Mouse (Mus musculus): Measurements from ENCODE around the gene Prg3. TPM values are rescaled to one million over a fixed set of nuclear protein-coding genes. Genes with fewer than 3 reads are reported as not detected.

Prg3 gene
- total and polyA plus RNA-seq, 3 experiments: not detected

DNA sequence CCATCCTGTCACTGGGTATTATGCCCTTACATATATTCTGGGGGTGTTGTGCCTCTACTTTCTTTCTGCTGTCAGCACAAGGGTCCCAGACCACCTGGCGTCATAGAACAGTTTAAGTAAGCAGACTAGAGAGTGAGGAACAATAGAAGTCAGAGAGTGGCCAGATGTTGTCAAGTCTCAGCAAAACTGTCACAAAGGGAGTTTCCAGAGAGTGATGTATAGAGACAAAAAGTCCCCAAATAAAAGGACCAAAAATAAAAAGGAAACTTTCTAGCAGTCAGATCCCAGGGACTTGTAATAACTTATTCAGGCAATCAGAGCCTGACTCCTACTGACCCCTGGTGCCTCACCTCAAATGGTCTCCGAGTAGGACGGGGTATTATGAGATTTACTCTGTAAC lies 26.1 kb upstream of the Prg3 start:
- Histone ChIP-seq H3K27ac (ENCODE audit: insufficient read depth, low read depth) (peak overlapping the region; percentile 94), H3K9me3 (replicated peaks; ENCODE audit: low read length) (peaks cover 3% of the 10 kb centered on the region), H3K9ac (ENCODE audit: insufficient read depth, low read depth) (peak overlapping the region; percentile 21), H3K4me1 (ENCODE audit: control insufficient read depth in 1 of 2, insufficient read depth in 2 of 2) (peaks cover 32 to 97% of the 10 kb centered on the region in 2 experiments), H3K36me3 (replicated peaks in 1 of 2; ENCODE audit: control insufficient read depth in 1 of 2, insufficient read depth in 1 of 2, low read length in 1 of 2) (peaks cover 25 to 41% of the 10 kb centered on the region in 2 experiments), H3K4me3 (replicated peaks in 1 of 3; ENCODE audit: low read depth in 2 of 3, low read length in 2 of 3, poor library complexity in 1 of 3) (no peak overlapping the region), H3K27me3 (replicated peaks) (no peaks in the 10 kb centered on the region), H3K4me2 (ENCODE audit: insufficient read depth, low read depth, poor library complexity, severe bottlenecking) (peak overlapping the region; percentile 46), H3K79me2 (replicated peaks; ENCODE audit: control insufficient read depth, extremely low read depth, insufficient read depth, poor library complexity, severe bottlenecking) (no peaks in the 10 kb centered on the region)
- DNase-seq (ENCODE audit: extremely low read depth): no peak
- peak; percentile 24; the same call in 1 of the 2 replicates for TF ChIP-seq IRF4 (IDR thresholded peaks at IDR 0.05; ENCODE audit: low read depth, low read length)
- no peak for TF ChIP-seq PAX5 (IDR thresholded peaks at IDR 0.05; ENCODE audit: low read length)
- TF ChIP-seq GABPA (IDR thresholded peaks at IDR 0.05; ENCODE audit: insufficient replicate concordance, low read depth, low read length): no peak
- no peak for TF ChIP-seq NELFE (IDR thresholded peaks at IDR 0.05; ENCODE audit: low read depth, low read length)
- peak; percentile 53; the same call in 1 of the 2 replicates for TF ChIP-seq BHLHE40 (IDR thresholded peaks at IDR 0.05; ENCODE audit: low read depth, low read length)
- no peak for TF ChIP-seq UBTF (IDR thresholded peaks at IDR 0.05; ENCODE audit: low read depth, low read length)
- peak; percentile 42 for TF ChIP-seq CHD2 (IDR thresholded peaks at IDR 0.05; ENCODE audit: low read length)
- no peak for TF ChIP-seq MAX (IDR thresholded peaks at IDR 0.05; ENCODE audit: low read length)
- no peak for TF ChIP-seq RCOR1 (conservative IDR thresholded peaks at IDR 0.05; ENCODE audit: low read depth, low read length)
- TF ChIP-seq MAZ (IDR thresholded peaks at IDR 0.05; ENCODE audit: low read depth, low read length): 0 out of 2 replicates have a peak, but pooled peaks have one; percentile 49
- TF ChIP-seq USF1 (IDR thresholded peaks at IDR 0.05; ENCODE audit: low read depth, low read length): no peak
- TF ChIP-seq SMC3 (IDR thresholded peaks at IDR 0.05; ENCODE audit: low read depth, low read length): no peak
- no peak; the same call in 1 of the 2 replicates for TF ChIP-seq JUN (IDR thresholded peaks at IDR 0.05; ENCODE audit: insufficient read depth, low read depth, low read length)
- no peak for TF ChIP-seq ZNF384 (IDR thresholded peaks at IDR 0.05; ENCODE audit: low read depth, low read length)
- TF ChIP-seq HCFC1 (IDR thresholded peaks at IDR 0.05; ENCODE audit: low read depth, low read length): no peak; the same call in 1 of the 2 replicates
- no peak for TF ChIP-seq E2F4 (IDR thresholded peaks at IDR 0.05; ENCODE audit: insufficient replicate concordance, low read depth, low read length)
- TF ChIP-seq POLR2AphosphoS2 (IDR thresholded peaks at IDR 0.05; ENCODE audit: low read depth, low read length): no peak
- TF ChIP-seq TCF12 (IDR thresholded peaks at IDR 0.05; ENCODE audit: low read depth, low read length): peak; percentile 84
- TF ChIP-seq MEF2A (IDR thresholded peaks at IDR 0.05; ENCODE audit: borderline replicate concordance, low read depth, low read length): peak; percentile 83; the same call in 1 of the 2 replicates
- TF ChIP-seq POLR2A (IDR thresholded peaks at IDR 0.05; ENCODE audit: low read depth, low read length): no peak
- no peak for TF ChIP-seq ZC3H11A (IDR thresholded peaks at IDR 0.05; ENCODE audit: low read depth, low read length)
- peak; percentile 78 for TF ChIP-seq ETS1 (conservative IDR thresholded peaks at IDR 0.05; ENCODE audit: low read depth, low read length)
- TF ChIP-seq ELF1 (IDR thresholded peaks at IDR 0.05; ENCODE audit: low read depth, low read length): no peak
- TF ChIP-seq USF2 (conservative IDR thresholded peaks at IDR 0.05; ENCODE audit: low read depth, low read length): no peak
- TF ChIP-seq CHD1 (IDR thresholded peaks at IDR 0.05; ENCODE audit: low read depth, low read length): peak; percentile 64; the same call in 1 of the 2 replicates
- TF ChIP-seq ZMIZ1 (IDR thresholded peaks at IDR 0.05; ENCODE audit: low read depth, low read length): no peak
- no peak for TF ChIP-seq CTCF (conservative IDR thresholded peaks at IDR 0.05 in 1 of 2, IDR thresholded peaks at IDR 0.05 in 1 of 2; ENCODE audit: low read depth in 2 of 2, low read length in 2 of 2)
- TF ChIP-seq RAD21 (IDR thresholded peaks at IDR 0.05; ENCODE audit: low read depth, low read length): no peak
- TF ChIP-seq JUND (conservative IDR thresholded peaks at IDR 0.05; ENCODE audit: low read depth, low read length): no peak; the same call in 1 of the 2 replicates
- TF ChIP-seq ZKSCAN1 (IDR thresholded peaks at IDR 0.05; ENCODE audit: borderline replicate concordance, low read depth, low read length): no peak
- TF ChIP-seq MYC (IDR thresholded peaks at IDR 0.05; ENCODE audit: low read depth, low read length): no peak; the same call in 1 of the 2 replicates
- TF ChIP-seq NRF1 (IDR thresholded peaks at IDR 0.05; ENCODE audit: low read depth, low read length): no peak
- peak; percentile 47; the same call in 1 of the 2 replicates for TF ChIP-seq SIN3A (IDR thresholded peaks at IDR 0.05; ENCODE audit: low read length)
- TF ChIP-seq MAFK (IDR thresholded peaks at IDR 0.05; ENCODE audit: insufficient replicate concordance, low read length): no peak
- TF ChIP-seq EP300 (IDR thresholded peaks at IDR 0.05; ENCODE audit: low read length): peak; percentile 75
- 0 out of 2 replicates have a peak, but pooled peaks have one; percentile 30 for TF ChIP-seq TBP (conservative IDR thresholded peaks at IDR 0.05; ENCODE audit: low read depth, low read length)
- no peak for TF ChIP-seq MXI1 (IDR thresholded peaks at IDR 0.05; ENCODE audit: low read depth, low read length)
- TF ChIP-seq KAT2A (IDR thresholded peaks at IDR 0.05; ENCODE audit: insufficient replicate concordance, low read length): no peak
- dilution Hi-C loops (cut with MboI; ENCODE audit: extremely low pct_ligation_motif_present, extremely low pct_unique_long_range_greater_than_20kb, low sequenced_read_pairs) (no loop called here), in situ Hi-C loops (cut with MboI; ENCODE audit: low pct_ligation_motif_present, low pct_unique_long_range_greater_than_20kb, low sequenced_read_pairs) (loop anchor here (5.0 kb wide), 1 partner anchor 40 kb away; no protein-coding TSS in a partner anchor)

Data from CH12.LX (cell line).